Mouse (Mus musculus): ENCODE measurements around the gene Mybl2. TPM values are rescaled to one million over a fixed set of nuclear protein-coding genes. Genes with fewer than 3 reads are reported as not detected.
A peak's percentile ranks its signal among the peaks of the same experiment; 100 is the strongest.

Gene Mybl2
- 71.7 and 72.8 TPM in 2 replicates for polyA plus RNA-seq (2016; fragmentation: Nextera tagmentation; extraction: Ambion mirVana)

GRCm38 (mm10) chr2:163054335-163054840 lies at the start of gene Mybl2:
Mybl2 (plus strand) TSS chr2:163054687.
- H3K9me3 ChIP-seq (replicated peaks), result no peaks in the 10 kb centered on the region
- H3K4me2 ChIP-seq, result peak within 1 kb of the TSS; percentile 94
- peaks cover 19% of the 10 kb centered on the region for H3K36me3 ChIP-seq
- peak within 1 kb of the TSS; percentile 90 for H3K27ac ChIP-seq
- H3K9ac ChIP-seq, result peak within 1 kb of the TSS; percentile 91
- H3K4me1 ChIP-seq, result peaks cover 45% of the 10 kb centered on the region
- no peaks in the 10 kb centered on the region for H3K27me3 ChIP-seq (replicated peaks)
- WGBS (ENCODE audit: insufficient replicate concordance), result under 1% methylated on average over 48 of the region's 48 CpGs
- ATAC-seq, result peak; percentile 97
- peak within 1 kb of the TSS; percentile 81 for H3K4me3 ChIP-seq

DNA sequence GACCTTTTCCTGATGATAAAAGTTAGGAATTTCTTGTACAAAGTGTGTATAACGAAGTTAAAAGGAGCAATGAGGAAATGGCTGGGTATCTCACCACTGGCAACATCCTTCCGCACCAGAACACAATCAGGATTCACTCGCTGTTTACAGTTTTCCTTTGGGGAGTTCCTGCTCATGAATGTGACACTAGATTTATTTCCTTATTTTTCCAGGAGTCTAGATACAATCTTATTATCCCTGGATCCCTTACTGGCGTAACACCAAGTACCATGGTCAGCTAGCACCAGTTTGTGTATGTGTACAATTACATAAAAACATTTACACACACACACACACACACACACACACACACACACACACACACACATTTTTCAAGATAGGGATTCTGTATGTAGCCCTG lies 47.2 kb upstream of the Mybl2 start:
- no peaks in the 10 kb centered on the region for H3K27me3 ChIP-seq (replicated peaks)
- ATAC-seq, result no peak
- H3K9me3 ChIP-seq (replicated peaks), result no peaks in the 10 kb centered on the region
- no peaks in the 10 kb centered on the region for H3K36me3 ChIP-seq
- no peak overlapping the region for H3K4me2 ChIP-seq
- H3K27ac ChIP-seq, result no peak overlapping the region
- WGBS (ENCODE audit: insufficient replicate concordance), result 45% methylated on average over 4 of the region's 4 CpGs
- no peaks in the 10 kb centered on the region for H3K4me1 ChIP-seq
- no peak overlapping the region for H3K4me3 ChIP-seq
- H3K9ac ChIP-seq, result no peak overlapping the region

DNA sequence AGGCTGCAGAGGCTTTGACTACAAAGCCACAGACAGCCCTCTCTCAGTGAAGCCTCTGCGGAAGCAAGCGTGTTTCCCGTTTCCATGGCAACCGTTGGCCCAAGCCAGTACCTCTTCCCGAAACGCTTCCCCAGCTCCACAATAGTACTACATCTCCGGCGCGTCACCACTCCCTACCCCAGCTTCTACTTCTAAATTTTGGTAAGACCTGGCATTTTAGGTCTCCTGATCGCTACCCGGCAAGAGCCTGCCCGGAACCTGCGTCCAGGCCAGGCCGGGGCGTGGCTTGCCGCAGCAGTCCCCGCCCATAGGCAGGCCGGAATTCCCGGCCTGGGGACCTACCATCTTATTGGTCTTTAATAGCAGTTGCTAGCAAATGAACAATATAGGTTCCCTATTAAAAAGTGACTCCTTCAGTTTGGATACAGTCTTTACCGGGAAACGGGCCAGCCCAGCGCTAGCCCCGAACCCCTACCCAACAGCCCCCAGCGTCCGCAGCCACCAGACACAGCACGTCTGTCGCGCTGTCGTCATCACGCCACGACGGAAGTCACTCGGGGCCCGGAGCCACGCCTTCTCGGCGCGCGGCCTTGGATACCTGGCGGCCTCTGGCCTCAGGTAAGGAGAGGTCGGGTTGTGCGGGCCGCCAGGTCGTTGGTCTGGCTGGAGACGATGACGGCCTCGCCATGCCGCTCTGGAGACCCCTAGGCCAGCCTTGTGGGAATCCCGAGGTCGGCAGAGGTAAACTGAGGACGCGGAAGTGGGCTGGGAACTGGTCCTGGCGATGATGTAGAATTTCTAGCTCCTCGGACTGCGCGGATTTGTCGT lies 37.4 kb upstream of the Mybl2 start, which contains the start of gene Ift52:
Ift52 (plus strand) TSS at position 439 of the 828 bp plus-strand sequence.
- WGBS (ENCODE audit: insufficient replicate concordance), result 1% methylated on average over 57 of the region's 57 CpGs
- Histone ChIP-seq H3K4me2 (peak within 1 kb of the TSS; percentile 68), H3K9me3 (replicated peaks) (no peaks in the 10 kb centered on the region), H3K9ac (peak within 1 kb of the TSS; percentile 81), H3K4me1 (peaks cover 13% of the 10 kb centered on the region), H3K4me3 (peak within 1 kb of the TSS; percentile 88), H3K27me3 (replicated peaks) (no peaks in the 10 kb centered on the region; the same call in 1 of the 2 replicates), H3K36me3 (no peaks in the 10 kb centered on the region), H3K27ac (peak within 1 kb of the TSS; percentile 66)
- ATAC-seq, result peak; percentile 96

DNA sequence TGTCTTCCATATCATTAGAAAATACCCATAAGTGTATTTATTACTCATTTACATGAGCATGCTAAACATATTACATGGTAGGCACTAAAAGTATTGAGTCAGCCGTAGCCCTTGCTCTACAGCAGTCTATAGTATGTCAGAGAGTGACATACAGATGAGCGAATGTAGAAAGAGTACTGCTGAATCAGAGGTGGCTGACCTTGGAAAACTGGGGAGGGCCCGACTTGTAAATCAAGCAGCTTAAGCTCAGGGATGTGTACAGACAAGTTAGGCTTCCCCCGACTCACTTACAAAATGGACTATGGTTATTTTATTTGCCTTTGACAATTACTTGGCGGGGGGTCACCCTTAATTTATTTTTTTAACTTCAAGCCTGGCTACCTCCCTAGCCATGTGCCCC lies 23.2 kb upstream of the Mybl2 start:
- H3K9ac ChIP-seq, result no peak overlapping the region
- no peaks in the 10 kb centered on the region for H3K9me3 ChIP-seq (replicated peaks)
- H3K36me3 ChIP-seq, result peaks cover 92% of the 10 kb centered on the region
- no peaks in the 10 kb centered on the region for H3K27me3 ChIP-seq (replicated peaks)
- ATAC-seq, result no peak
- 81% methylated on average over 5 of the region's 5 CpGs for WGBS (ENCODE audit: insufficient replicate concordance)
- no peak overlapping the region for H3K4me2 ChIP-seq
- no peaks in the 10 kb centered on the region for H3K4me1 ChIP-seq
- H3K27ac ChIP-seq, result no peak overlapping the region
- H3K4me3 ChIP-seq, result no peak overlapping the region

- Histone ChIP-seq H3K4me3 (no peak overlapping the region), H3K36me3 (peaks cover 92% of the 10 kb centered on the region), H3K9ac (no peak overlapping the region), H3K27ac (no peak overlapping the region), H3K27me3 (replicated peaks) (no peaks in the 10 kb centered on the region), H3K4me1 (no peaks in the 10 kb centered on the region), H3K4me2 (no peak overlapping the region), H3K9me3 (replicated peaks) (no peaks in the 10 kb centered on the region)
- 59% methylated on average over 2 of the region's 2 CpGs for WGBS (ENCODE audit: insufficient replicate concordance)
- ATAC-seq, result no peak
Measured at GRCm38 (mm10) chr2:163031757-163032156, 22.7 kb upstream of the Mybl2 start.

DNA sequence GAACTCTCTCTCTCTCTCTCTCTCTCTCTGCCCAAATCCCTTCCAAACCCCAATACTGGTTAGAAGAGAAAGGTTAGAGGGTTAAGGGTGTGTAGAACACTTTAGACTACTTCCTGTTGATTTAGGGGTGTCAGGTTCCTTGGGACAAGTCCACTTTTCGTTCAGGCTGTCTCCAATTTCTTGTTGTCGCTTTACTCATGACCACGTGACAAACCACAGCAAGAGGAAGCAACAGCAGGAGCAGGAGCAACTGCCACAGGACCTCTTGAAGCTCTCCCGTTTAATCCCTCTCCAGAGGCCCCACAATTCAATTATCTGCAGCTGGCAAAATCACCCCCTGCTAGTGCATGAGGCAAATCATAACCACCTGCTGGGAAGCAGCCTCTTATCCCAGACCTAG lies 21.9 kb upstream of the Mybl2 start:
- WGBS (ENCODE audit: insufficient replicate concordance), result 35% methylated on average over 4 of the region's 4 CpGs
- H3K36me3 ChIP-seq, result peaks cover 90% of the 10 kb centered on the region
- no peaks in the 10 kb centered on the region for H3K27me3 ChIP-seq (replicated peaks)
- no peaks in the 10 kb centered on the region for H3K9me3 ChIP-seq (replicated peaks)
- no peak overlapping the region for H3K9ac ChIP-seq
- no peak overlapping the region for H3K4me3 ChIP-seq
- no peaks in the 10 kb centered on the region for H3K4me1 ChIP-seq
- no peak for ATAC-seq
- no peak overlapping the region for H3K27ac ChIP-seq
- H3K4me2 ChIP-seq, result no peak overlapping the region

DNA sequence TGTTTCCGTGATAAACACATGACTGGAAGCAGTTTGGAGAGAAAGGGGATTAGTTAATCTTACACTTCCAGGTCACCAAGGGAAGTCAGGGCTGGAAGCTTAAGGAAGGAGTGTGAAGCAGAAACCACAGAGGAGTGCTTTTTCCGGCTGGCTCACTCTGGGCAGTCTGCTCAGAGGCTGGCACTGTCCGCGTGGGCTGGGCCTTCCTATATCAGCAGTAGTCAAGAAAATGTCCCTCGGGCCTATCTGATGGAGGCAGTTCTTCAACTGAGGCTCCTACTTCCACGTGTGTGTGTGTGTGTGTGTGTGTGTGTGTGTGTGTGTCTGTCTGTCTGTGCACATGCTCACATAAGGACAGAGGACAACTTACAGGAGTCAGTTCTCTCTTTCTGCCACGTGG lies 14.5 kb upstream of the Mybl2 start:
- Histone ChIP-seq H3K4me2 (no peak overlapping the region), H3K4me3 (no peak overlapping the region), H3K36me3 (peaks cover 90% of the 10 kb centered on the region), H3K4me1 (no peaks in the 10 kb centered on the region; the same call in 1 of the 2 replicates), H3K9me3 (replicated peaks) (no peaks in the 10 kb centered on the region), H3K9ac (no peak overlapping the region), H3K27ac (no peak overlapping the region), H3K27me3 (replicated peaks) (no peaks in the 10 kb centered on the region)
- WGBS (ENCODE audit: insufficient replicate concordance), result 57% methylated on average over 7 of the region's 7 CpGs
- 0 out of 2 replicates have a peak, but pooled peaks have one; percentile 42 for ATAC-seq

DNA sequence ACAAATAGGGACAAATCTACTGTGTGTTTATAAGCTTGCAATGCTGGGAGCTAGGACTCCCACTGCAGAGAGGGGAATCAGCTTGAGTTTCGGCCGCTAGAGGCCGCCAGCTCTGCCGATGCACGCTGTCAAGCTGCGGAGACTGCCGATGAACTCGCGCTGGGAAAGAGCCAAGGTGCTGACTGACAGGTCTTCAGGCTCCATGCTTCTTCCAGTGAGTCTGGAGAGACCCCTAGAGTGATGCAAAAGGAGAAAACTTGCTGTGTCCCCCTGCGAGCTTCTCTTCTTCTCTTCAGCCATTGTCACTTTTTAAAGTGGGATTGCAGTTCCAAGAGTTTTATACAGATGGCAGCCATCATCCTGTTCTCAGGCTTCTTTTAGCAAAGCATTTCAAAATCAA lies 6.4 kb upstream of the Mybl2 start:
- H3K9me3 ChIP-seq (replicated peaks), result no peaks in the 10 kb centered on the region
- peak; percentile 67 for ATAC-seq
- H3K27me3 ChIP-seq (replicated peaks), result no peaks in the 10 kb centered on the region
- no peak overlapping the region for H3K27ac ChIP-seq
- H3K4me2 ChIP-seq, result peak overlapping the region; percentile 50
- peaks cover 46% of the 10 kb centered on the region for H3K36me3 ChIP-seq
- no peak overlapping the region for H3K9ac ChIP-seq
- 3% methylated on average over 10 of the region's 10 CpGs for WGBS (ENCODE audit: insufficient replicate concordance)
- H3K4me3 ChIP-seq, result no peak overlapping the region
- H3K4me1 ChIP-seq, result 0 out of 2 replicates have a peak, but pooled peaks cover 2% of the 10 kb centered on the region

DNA sequence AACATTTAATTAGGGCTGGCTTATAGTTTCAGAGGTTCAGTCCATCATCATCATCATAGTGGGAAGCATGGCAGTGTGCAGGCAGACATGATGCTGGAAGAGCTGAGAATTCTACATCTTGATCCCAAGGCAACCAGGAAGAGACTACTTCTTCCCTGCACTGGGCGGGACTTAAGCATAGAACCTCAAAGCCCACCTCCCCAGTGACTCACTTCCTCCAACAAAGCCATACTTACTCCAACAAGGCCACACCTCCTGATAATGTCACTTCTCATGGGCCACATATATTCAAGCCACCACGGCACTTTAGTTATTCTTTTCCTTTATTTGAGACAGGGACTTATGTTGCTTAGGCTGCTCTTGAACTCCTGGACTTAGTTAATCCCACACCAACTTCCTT lies 5.4 kb upstream of the Mybl2 start:
- H3K9me3 ChIP-seq (replicated peaks), result no peaks in the 10 kb centered on the region
- 71% methylated on average over 2 of the region's 2 CpGs for WGBS (ENCODE audit: insufficient replicate concordance)
- no peak overlapping the region for H3K4me2 ChIP-seq
- H3K36me3 ChIP-seq, result peaks cover 36% of the 10 kb centered on the region
- no peaks in the 10 kb centered on the region for H3K27me3 ChIP-seq (replicated peaks)
- peaks cover 10% of the 10 kb centered on the region for H3K4me1 ChIP-seq
- no peak for ATAC-seq
- no peak overlapping the region for H3K4me3 ChIP-seq
- H3K27ac ChIP-seq, result no peak overlapping the region
- no peak overlapping the region for H3K9ac ChIP-seq

- H3K4me2 ChIP-seq, result no peak overlapping the region
- no peak overlapping the region for H3K4me3 ChIP-seq
- H3K27me3 ChIP-seq (replicated peaks), result no peaks in the 10 kb centered on the region
- no peaks in the 10 kb centered on the region for H3K9me3 ChIP-seq (replicated peaks)
- no peak overlapping the region for H3K27ac ChIP-seq
- WGBS (ENCODE audit: insufficient replicate concordance), result 65% methylated on average over 1 of the region's 1 CpGs
- peaks cover 17% of the 10 kb centered on the region for H3K36me3 ChIP-seq
- H3K9ac ChIP-seq, result no peak overlapping the region
- peaks cover 27% of the 10 kb centered on the region for H3K4me1 ChIP-seq
- ATAC-seq, result no peak
Measured at GRCm38 (mm10) chr2:163051691-163052090, 2.8 kb upstream of the Mybl2 start.

GRCm38 (mm10) chr2:163052101-163052500 lies 2.4 kb upstream of the Mybl2 start:
- no peak overlapping the region for H3K27ac ChIP-seq
- no peaks in the 10 kb centered on the region for H3K27me3 ChIP-seq (replicated peaks)
- no peak overlapping the region for H3K9ac ChIP-seq
- no peak for ATAC-seq
- no peak overlapping the region for H3K4me2 ChIP-seq
- 47% methylated on average over 4 of the region's 4 CpGs for WGBS (ENCODE audit: insufficient replicate concordance)
- peaks cover 16% of the 10 kb centered on the region for H3K36me3 ChIP-seq
- H3K9me3 ChIP-seq (replicated peaks), result no peaks in the 10 kb centered on the region
- H3K4me3 ChIP-seq, result no peak overlapping the region
- H3K4me1 ChIP-seq, result peaks cover 31% of the 10 kb centered on the region

DNA sequence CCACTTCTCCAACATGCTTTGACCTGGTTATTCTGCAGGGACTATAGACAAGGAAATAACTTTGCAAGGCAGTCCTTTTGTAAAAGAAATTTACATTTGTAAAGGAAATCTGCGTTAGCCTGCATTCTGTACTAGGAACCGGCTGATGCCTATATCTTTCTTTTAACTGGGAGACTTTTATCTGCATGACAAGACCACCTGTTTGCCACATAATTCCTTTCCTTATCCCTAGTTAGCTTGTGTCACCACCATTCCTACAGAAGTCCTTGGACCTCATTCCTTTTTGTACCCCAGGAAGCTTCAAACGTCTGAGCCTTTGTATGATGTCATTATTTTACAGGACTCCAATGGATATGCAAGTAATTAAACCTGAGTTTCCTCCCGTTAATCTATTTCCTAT lies 1.7 kb upstream of the Mybl2 start:
- 71% methylated on average over 4 of the region's 4 CpGs for WGBS (ENCODE audit: insufficient replicate concordance)
- Histone ChIP-seq H3K36me3 (peaks cover 12% of the 10 kb centered on the region; the same call in 1 of the 2 replicates), H3K4me2 (no peak overlapping the region), H3K27ac (no peak overlapping the region), H3K9ac (no peak overlapping the region), H3K27me3 (replicated peaks) (no peaks in the 10 kb centered on the region), H3K4me1 (peaks cover 33% of the 10 kb centered on the region), H3K9me3 (replicated peaks) (no peaks in the 10 kb centered on the region), H3K4me3 (no peak overlapping the region)
- ATAC-seq, result no peak

Measured in liver, embryonic 12.5 days (tissue).